Mouse (Mus musculus) MEL-GATA-1-ER (cell line): ENCODE data around the gene Dlg4.
"Not testable (repeated sequence)": the region's sequence is repeated elsewhere in the genome, so short reads cannot be mapped to it uniquely, and the experiment has no call there.

Experiments
- DNase-seq: peaks from one replicate; pipeline ENCODE4 v3.0.0-alpha.2; 2012; ENCODE audit warnings: low read depth; ENCODE audit errors: extremely low read depth

Dlg4 gene

GRCm38 (mm10) chr11:69996161-69997061, 20.3 kb upstream of the Dlg4 start:
- DNase-seq: no peak

GRCm38 (mm10) chr11:69997070-69997509, 19.7 kb upstream of the Dlg4 start:
- DNase-seq: no peak

DNA sequence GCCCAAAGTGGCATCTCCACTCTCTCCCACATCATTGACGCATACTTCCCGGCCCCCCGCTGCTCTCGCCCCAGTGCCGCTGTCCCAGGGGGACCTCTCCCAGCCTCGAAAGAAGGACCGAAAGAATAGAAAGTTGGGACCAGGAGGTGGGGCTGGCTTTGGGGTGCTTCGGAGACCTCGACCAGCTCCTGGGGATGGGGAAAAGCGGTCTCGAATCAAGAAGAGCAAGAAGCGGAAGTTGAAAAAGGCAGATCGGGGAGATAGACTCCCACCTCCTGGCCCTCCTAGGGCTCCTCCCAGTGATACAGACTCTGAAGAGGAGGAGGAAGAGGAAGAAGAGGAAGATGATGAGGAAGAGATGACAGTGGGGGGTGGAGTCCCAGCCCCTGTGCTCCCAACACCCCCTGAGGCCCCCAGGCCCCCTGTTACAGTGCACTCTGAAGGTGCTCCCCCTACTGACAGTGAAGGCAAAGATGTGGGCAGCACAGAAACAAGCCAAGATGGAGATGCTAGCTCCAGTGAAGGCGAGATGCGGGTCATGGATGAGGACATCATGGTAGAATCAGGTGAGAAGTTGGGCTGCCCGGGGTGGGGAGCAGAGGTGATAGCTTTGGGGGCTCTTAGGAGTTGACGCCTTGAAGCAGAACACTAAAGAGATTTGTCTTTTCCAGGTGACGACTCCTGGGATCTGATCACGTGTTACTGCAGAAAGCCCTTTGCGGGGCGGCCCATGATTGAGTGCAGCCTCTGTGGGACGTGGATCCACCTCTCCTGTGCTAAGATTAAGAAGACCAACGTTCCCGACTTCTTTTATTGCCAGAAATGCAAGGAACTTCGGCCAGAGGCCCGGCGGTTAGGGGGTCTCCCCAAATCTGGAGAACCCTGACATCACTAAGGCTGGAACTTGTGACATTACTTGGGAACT, 17.9 kb upstream of the Dlg4 start:
- peak; percentile 73 for DNase-seq

- DNase-seq: no peak
Observed at GRCm38 (mm10) chr11:69999666-70000065, 17.1 kb upstream of the Dlg4 start.

- DNase-seq: peak; percentile 96
Observed at GRCm38 (mm10) chr11:70000396-70000898, 16.3 kb upstream of the Dlg4 start, which contains the start of gene Dvl2. TSS of gene Dvl2 (plus strand) at chr11:70000595.

GRCm38 (mm10) chr11:70001159-70001558, 15.6 kb upstream of the Dlg4 start:
- no peak for DNase-seq

DNA sequence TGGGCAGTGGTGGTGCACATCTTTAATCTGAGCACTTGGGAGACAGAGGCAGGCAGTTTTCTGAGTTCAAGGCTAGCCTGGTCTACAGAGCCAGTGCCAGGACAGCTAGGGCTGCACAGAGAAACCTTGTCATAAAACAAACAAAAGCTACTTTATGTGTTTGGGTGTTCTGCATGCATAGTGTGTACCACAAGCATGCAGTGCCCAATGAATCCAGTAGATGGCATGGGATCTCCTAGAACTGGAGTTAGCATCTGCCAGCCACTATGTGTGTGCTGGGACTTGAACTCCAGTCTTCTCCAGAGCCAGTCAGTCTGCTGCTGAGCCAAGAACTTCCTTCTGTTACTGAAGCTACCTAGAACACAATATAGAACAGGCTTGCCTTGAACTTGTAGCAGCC, 14.9 kb upstream of the Dlg4 start:
- no peak for DNase-seq

DNA sequence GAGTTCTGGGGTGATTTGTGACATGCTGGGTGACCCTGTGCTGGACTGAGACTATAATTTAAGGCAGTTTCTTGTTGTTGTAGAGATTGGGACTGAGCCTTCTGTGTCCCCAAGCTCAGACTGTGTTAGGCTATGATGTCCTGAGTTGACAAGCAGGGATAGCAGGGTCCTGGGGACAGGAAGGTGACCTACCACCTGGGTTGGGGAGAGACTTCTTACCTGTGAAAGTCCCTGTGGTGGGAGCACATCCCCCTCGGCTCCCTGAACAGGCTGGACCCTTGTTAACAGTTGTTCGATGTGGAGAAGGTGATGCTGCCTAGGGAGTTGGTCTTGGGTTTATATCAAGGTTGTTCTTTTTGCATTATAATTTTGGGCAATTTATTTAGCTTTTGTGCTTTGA, 14.3 kb upstream of the Dlg4 start:
- no peak for DNase-seq

GRCm38 (mm10) chr11:70005521-70005920, 11.2 kb upstream of the Dlg4 start:
- no peak for DNase-seq

- no peak for DNase-seq
Observed at GRCm38 (mm10) chr11:70010033-70010432, 6.7 kb upstream of the Dlg4 start.

DNA sequence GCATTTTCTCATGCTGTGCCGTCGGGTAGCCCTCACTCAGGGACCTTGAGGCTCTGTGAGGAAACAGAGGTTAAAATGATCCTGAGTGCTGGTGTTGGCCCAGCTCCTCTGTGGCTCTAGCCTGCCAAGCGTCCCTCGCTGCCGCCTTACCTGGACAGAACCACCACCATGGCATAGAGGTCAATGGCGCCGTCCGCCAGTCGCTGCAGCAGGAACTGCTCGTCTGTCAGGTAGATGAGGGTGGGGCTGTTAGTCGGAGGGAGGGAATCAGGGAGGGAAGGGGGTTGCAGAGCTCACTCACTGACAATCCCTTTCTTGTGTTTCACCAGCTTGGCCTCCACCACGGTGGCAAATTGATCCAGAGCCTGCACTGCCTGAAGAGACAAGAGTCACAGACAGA, 6.2 kb upstream of the Dlg4 start:
- no peak for DNase-seq

- no peak for DNase-seq
Observed at GRCm38 (mm10) chr11:70010961-70011360, 5.8 kb upstream of the Dlg4 start.

DNA sequence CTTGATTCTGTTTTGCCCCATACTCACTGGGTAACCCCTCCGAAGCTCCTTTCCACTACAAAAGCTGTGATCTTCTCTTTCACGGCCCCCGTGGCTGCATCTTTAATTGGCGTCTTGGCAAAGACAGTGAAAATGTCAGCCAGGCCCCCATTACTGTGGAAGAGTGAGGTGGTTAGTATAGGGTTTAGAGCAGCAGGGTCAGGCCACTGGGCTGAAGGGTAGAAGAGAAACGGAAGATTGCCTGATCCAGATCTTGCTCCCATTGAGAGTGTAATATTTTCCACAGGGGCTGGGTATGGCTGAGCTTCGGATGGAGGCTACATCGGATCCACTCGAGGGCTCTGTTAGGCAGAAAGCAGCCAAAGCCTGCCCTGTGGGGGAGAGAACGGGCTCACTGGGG, 3.8 kb upstream of the Dlg4 start:
- no peak for DNase-seq

GRCm38 (mm10) chr11:70013408-70013807, 3.3 kb upstream of the Dlg4 start:
- DNase-seq: no peak

- DNase-seq: no peak
Observed at GRCm38 (mm10) chr11:70014051-70014450, 2.7 kb upstream of the Dlg4 start.

GRCm38 (mm10) chr11:70014880-70015558, 1.7 kb upstream of the Dlg4 start, which contains the start of gene Acadvl:
TSS of gene Acadvl (minus strand) at chr11:70015411.
- no peak for DNase-seq

- DNase-seq: no peak
Observed at GRCm38 (mm10) chr11:70015677-70016076, 1.1 kb upstream of the Dlg4 start.

DNA sequence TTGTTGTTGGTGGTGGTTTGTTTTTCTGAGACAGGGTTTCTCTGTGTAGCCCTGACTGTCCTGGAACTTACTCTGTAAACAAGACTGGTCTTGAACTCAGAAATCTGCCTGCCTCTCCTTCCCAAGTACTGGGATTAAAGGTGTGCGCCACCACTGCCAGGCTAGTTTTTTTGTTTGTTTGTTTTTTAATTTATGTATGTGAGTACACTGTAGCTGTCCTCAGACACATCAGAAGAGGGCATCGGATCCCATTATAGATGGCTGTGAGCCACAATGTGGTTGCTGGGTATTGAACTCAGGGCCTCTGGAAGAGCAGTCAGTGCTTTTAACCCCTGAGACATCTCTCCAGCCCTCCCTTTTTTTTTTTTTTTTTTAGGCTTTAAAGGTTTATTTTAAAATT, 565 bp upstream of the Dlg4 start:
- DNase-seq: not testable (repeated sequence)

GRCm38 (mm10) chr11:70017199-70017767, 541 bp downstream of the Dlg4 start:
- no peak for DNase-seq

DNA sequence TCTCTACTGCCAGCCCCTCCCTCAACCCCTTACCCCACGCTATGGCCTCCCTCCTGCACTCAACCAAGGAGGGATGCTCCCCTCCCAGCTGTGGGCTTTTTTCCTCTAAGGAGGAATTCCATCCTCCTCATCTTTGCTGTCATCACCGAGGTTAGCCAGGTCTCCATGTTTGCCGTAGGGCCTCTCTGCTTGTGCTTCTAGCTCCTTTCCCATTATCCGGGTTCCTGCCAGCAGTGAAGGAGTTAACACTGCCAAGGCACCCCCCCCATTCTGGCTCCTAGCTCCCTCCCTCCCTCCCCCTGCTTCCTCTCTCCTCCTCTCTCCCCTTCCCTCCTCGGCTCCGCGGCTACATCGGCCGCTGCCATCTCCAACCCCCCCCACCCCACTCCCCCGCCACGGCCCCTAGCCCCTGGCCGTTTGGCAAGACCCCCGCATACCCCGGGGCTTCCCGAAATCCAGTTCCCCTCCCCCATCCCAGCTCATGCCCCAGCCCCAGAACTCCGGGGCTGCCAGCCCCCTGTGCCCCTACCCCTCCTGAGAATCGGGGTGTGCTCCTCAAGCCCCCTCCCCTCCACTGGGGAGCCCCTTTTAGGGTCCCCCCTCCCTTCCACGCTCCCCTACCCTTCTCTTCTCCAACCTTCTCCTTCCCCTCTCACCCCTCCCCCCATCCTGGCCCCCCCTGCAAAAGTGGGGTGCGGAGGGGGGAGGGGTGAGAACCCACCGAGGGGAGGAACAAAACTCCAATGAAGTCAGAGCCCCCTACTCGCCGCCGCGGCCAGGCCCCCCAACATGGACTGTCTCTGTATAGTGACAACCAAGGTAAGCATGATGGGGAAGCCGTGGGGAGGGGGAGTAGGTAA, 1.6 kb downstream of the Dlg4 start:
- DNase-seq: no peak
